Mouse (Mus musculus): Measurements from ENCODE around the gene Ank3.

Gene Ank3

DNA sequence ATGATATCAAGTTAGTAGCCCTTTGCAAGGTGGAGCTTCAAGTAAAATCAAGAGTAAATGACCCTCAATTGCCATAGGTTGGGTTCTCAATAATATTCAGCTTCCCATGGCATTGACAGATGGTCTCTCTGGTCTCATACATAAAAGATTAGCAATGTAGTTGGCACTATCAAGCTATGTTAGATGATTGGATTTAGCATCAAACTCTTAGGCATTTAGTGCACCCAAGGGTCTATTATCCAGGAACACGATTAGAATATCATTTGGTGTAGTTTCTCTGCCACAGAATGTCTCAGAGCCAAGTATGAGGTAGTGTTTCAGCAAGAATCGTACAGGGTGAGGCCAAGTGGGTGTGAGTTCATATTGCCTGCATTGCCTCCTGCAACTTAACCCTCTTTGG is 68.6 kb downstream of the Ank3 start:
- in situ Hi-C loops (cut with MboI, MseI), result no loop called here

- in situ Hi-C loops (cut with MboI, MseI), result loop anchor here (10.0 kb wide), 1 partner anchor 1243 kb away; no protein-coding TSS in a partner anchor
These were observed 73.3 kb downstream of the Ank3 start for GRCm38 (mm10) chr10:69471841-69472240.

DNA sequence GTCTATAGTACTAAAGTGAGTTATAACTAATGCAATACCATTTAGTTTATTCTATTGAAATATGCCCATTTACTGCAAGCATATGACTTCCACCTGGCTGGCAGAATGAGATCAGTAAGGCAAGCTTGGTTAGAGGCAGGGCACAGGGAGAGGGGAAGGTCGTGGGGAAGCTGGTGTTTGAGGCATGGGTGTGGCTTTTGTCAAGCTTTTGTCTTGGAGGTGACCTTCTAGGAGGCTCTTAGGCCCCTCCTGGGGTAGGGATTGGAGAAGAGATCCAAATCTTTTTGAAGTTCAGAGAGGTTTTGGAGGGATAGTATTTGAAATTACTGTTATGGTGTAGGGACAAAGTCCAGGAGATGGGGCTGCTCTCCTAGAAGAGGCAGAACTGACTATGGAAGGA is 78.3 kb downstream of the Ank3 start:
- in situ Hi-C loops (cut with MboI, MseI), result loop anchor here (10.0 kb wide), 1 partner anchor 1238 kb away; no protein-coding TSS in a partner anchor

DNA sequence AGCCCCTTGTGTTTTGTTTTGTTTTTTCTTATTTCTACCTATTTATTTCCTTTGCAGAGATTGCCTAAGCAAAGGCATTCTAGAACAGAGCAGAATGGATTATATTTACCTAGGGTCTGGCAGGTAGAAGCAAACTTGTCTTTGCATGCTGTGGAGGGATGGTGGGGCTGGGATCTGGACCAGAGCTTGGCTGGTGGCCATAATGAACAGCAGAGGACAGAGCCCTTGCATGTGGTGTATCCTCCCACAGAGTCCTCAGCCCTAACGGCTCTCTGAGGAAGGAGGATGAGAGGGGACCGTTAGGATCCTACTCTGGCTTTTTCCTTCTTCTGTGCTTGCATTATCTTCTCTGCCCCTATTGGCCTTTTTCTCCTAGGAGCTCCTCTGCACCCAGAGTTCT is 79.1 kb downstream of the Ank3 start:
- in situ Hi-C loops (cut with MboI, MseI), result loop anchor here (10.0 kb wide), 1 partner anchor 1237 kb away; no protein-coding TSS in a partner anchor

- in situ Hi-C loops (cut with MboI, MseI), result loop anchor here (10.0 kb wide), 1 partner anchor 1236 kb away; no protein-coding TSS in a partner anchor
These were observed 80.3 kb downstream of the Ank3 start for GRCm38 (mm10) chr10:69478831-69479230.

DNA sequence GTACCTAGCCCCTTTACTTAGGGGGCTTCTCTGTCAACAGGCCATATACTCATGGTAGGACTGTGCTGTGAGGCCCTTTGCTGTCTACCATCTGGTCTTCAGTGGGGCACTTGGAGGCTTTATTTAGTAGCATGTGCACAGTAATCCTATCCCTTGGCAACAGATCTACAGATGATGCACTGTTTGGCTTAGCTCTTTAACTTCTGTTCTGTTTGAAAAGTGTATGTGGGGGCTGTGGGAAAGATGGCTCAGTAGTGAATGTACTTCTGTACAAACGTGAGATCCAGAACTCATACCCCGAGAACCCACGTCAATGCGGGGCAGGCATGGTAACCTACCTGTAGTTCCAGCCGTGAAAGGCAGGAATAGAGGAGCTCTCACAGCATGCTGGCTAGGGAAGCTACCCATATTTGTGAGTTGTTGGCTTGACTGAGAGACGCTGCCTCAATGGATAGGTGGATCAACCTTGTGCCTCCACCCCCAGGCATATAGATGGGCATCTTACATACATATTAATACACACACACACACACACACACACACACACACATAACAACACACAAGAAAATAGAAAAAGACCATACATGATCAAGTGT is 86.7 kb downstream of the Ank3 start:
- in situ Hi-C loops (cut with MboI, MseI), result no loop called here

DNA sequence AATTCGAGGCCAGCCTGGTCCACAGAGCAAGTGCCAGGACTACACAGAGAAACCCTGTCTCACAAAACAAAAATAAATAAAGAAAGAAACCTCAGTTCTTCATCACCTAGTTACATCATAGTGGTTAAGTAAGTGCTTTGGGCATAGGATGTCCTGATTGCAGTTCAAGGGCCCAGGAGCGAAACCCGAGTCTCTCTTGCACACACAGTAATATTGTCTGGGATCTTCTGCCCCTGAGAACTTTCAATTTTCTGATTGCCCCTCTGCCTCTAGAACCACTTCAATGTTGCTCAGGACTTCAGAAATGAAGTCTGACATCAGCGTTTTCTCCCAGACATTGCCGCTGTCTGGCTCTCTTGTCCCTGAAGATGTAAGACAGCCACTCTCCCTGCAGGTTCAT is 91.6 kb downstream of the Ank3 start:
- in situ Hi-C loops (cut with MboI, MseI), result no loop called here

DNA sequence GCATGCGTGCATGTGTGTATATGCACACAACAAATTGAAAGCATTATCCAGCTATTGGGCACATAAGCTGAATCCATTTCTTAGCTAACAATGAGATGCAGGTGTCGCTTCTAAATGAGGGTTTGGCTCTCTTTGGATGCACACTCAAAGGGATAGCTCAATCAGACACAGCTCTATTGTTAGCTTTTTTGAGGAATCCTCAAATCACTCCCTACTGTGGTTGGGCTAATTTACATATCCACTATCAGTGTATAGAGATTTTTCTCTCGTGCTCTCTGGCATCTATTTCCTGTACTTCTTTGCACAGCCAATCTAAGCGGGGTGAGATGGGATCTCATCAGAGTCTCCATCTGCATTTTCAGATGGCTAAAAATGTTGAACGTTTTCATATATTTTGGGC is 93.4 kb downstream of the Ank3 start:
- in situ Hi-C loops (cut with MboI, MseI), result no loop called here

DNA sequence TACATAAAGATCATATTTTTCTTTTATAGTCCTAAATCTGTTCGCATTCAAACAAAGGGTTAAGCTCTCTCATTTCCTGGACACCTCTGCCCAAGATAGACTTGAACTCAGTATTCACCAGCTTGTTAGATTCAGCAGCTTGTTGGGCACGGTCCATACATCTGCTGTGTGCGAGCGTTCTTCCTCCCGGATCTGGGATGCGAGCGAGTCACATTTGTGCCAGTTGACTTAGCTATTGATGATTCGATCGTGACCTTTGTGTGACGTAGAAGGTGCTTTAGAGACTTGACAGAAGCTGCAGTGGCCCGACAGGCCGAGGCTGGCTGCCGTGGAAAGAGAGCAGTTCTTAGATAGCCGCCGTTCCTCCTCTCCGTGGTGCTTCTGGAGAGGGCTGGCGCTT is 98.8 kb downstream of the Ank3 start:
- in situ Hi-C loops (cut with MboI, MseI), result no loop called here

- in situ Hi-C loops (cut with MboI, MseI), result no loop called here
These were observed 101.7 kb downstream of the Ank3 start for GRCm38 (mm10) chr10:69500171-69500860.

GRCm38 (mm10) chr10:69503791-69504190 is 105.2 kb downstream of the Ank3 start:
- in situ Hi-C loops (cut with MboI, MseI), result no loop called here

GRCm38 (mm10) chr10:69507719-69508118 is 109.1 kb downstream of the Ank3 start:
- in situ Hi-C loops (cut with MboI, MseI), result no loop called here

DNA sequence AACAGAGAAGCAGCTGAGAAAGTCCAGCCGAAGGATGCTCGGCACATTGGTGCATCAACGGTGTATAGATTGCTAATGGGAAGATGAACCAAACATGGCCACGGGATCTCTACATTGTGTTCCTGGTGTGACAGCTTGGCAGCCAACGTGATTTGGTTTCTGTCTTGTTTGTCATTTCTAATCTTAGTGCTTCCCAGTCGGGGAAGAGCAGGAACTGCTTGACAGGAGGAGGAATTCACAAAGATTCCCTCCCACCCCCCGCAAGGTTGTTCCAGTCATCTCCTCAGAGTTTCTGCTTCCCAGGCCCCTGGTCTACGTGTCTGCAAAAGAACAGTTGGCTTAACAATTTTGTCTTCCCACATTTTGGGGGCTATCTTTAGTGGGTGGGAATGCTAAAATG is 111.8 kb downstream of the Ank3 start:
- in situ Hi-C loops (cut with MboI, MseI), result no loop called here

DNA sequence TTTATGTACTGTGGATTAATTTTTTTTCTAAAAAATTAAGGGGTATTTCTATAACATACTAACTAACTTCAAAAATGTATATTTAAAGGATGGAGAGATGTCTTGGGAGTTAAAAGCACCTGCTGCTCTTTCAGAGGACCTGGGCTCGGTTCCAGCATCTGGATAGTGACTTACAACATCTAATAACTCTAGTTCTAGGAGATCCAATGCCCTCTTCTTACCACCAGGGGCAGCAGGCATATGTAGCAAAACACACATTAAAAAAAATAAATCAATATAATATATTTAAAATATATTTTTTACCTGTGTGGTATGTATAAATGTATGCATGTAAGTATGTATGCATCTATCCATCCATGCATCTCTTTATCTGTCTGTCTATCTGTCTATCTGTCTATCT is 112.7 kb downstream of the Ank3 start:
- in situ Hi-C loops (cut with MboI, MseI), result no loop called here

GRCm38 (mm10) chr10:69521977-69522376 is 123.4 kb downstream of the Ank3 start:
- in situ Hi-C loops (cut with MboI, MseI), result loop anchor here (10.0 kb wide), 1 partner anchor 447 kb away; no protein-coding TSS in a partner anchor

DNA sequence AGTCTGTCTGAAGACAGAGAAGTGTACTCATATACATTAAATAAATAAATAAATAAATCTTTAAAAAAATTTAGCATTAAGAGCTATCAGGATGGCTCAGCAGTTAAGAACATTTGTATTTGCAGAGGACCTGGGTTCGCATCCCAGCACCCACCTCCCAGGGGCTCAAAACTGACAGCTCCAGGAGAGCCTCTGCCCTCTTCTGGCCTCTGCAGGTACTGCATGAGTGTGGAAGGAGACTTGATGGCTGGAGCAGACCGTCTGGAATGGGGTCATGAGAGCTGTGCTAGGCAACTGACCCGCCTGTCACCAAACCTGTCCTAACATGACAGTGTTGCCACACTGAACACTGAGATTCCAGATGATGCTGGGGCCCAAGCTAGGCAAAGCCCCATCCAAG is 124.6 kb downstream of the Ank3 start:
- in situ Hi-C loops (cut with MboI, MseI), result loop anchor here (10.0 kb wide), 1 partner anchor 448 kb away; no protein-coding TSS in a partner anchor

DNA sequence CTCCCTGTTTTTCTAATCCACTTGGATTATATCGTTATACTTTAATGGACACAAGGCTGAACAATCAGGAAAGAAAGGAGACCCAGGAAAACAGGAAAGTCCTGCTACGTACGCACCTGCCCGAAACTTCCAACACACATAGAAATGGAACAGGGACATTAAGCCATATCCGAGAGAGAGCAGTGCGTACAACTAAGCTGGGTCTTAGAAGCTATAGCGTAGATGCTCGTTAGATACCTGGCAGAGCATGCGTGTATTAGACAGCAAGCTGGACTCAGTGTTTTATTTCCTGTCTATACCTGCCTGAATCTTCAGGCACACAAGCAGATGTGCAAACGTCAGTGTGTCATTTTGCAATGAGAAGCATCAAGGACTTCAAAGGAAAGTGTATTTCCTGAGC is 128.7 kb downstream of the Ank3 start:
- in situ Hi-C loops (cut with MboI, MseI), result loop anchor here (10.0 kb wide), 1 partner anchor 453 kb away; no protein-coding TSS in a partner anchor

GRCm38 (mm10) chr10:69528746-69529145 is 130.2 kb downstream of the Ank3 start:
- in situ Hi-C loops (cut with MboI, MseI), result loop anchor here (10.0 kb wide), 1 partner anchor 454 kb away; no protein-coding TSS in a partner anchor

DNA sequence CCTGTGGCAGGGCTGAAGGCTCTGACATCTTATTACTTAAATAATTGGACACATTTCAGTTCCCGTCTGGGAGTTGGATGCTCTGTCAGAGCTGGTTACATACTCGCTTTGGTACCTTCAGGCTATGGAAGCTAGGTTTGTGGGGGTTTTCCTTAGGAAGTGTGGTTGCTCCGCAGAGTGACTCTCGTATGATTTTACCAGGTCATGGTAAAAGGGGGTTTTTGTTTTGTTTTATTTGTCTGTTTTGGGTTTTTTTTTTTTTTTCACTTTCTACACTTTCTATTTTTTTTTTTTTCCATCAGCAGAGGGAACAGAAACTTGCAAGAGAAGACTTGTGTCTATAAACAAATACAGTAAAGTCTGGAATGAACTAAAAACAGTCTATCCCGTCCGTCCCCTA is 131.8 kb downstream of the Ank3 start:
- in situ Hi-C loops (cut with MboI, MseI), result no loop called here

DNA sequence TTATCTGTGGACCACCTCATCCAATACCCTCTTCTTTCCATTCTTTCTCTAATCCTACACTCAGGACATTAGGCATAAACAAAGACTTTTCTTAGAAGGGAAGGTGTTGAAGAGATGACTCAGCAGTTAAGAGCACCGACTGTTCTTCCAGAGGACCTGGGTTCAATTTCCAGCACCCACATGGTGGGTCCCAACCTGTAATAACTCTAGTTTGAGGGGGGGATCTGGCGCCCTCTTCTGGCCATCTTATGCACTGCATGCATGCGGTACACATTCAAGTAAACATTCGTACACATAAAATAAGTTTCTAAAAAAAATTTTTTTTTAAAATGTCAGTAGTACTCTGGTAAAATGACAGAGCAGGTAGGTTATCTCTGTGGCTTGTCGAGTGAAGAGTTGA is 133.0 kb downstream of the Ank3 start:
- in situ Hi-C loops (cut with MboI, MseI), result no loop called here

DNA sequence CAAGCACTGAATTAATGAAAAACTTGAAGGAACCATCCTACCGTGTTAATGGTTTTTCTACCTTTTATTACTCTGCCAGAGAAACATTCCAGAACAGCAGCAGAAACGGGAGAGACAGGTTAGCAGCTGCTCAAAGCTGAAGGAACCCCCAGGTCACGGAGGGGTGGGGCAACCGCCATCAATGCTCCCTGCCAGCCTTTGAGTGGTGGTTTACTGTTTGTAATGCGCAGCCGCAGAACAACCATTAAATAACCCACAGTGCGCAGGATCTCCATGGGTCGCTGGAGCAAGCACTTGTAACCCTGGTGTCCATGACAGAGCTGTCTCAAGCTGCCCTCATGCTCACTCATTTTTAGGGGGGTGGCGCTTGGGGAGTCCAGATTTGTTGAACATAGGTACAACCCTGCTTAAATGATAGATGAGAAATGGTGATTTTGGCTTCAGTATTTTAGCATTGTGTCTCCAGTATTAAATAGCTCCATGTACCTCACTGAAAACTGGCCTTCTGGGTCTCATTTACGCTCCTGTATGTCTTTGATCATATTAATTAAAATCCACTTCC is 133.7 kb downstream of the Ank3 start:
- in situ Hi-C loops (cut with MboI, MseI), result no loop called here

GRCm38 (mm10) chr10:69533505-69534388 is 135.2 kb downstream of the Ank3 start:
- in situ Hi-C loops (cut with MboI, MseI), result no loop called here

All from regulatory T cell (primary cell).